Mouse (Mus musculus) G1E (cell line): Measurements from ENCODE around the gene Olfr521. TPM values are rescaled to one million over a fixed set of nuclear protein-coding genes. Genes with fewer than 3 reads are reported as not detected.
A peak's percentile ranks its signal among the peaks of the same experiment; 100 is the strongest.
"Not testable (repeated sequence)": the region's sequence is repeated elsewhere in the genome, so short reads cannot be mapped to it uniquely, and the experiment has no call there.

Source experiments
- ATAC-seq: 2 replicates; pipeline ENCODE4 v1.8.0; 2016; ENCODE audit warnings: mild to moderate bottlenecking; ENCODE audit not compliant: insufficient number of reproducible peaks, poor library complexity, low FRiP score, severe bottlenecking; ENCODE audit errors: extremely low read depth
- DNase-seq: peaks from one replicate; pipeline ENCODE4 v3.0.0; 2012; ENCODE audit warnings: low spot score
- H3K27me3 ChIP-seq: 2 replicates; pipeline ENCODE4 v1.6.1; 2012; ENCODE audit warnings: mild to moderate bottlenecking, low read length, inconsistent platforms; ENCODE audit not compliant: insufficient read depth
- H3K36me3 ChIP-seq: replicated peaks from 2 replicates; pipeline ENCODE3; 2012; ENCODE audit warnings: mild to moderate bottlenecking, inconsistent platforms
- H3K4me1 ChIP-seq: 2 replicates; pipeline ENCODE4 v1.6.1; 2012; ENCODE audit warnings: low read depth, low read length, inconsistent platforms, mixed read lengths; ENCODE audit not compliant: insufficient read depth
- H3K4me3 ChIP-seq: 2 replicates; pipeline ENCODE4 v1.5.1; 2012; ENCODE audit warnings: low read depth, mild to moderate bottlenecking, inconsistent platforms, low read length, moderate library complexity, mixed read lengths
- H3K9me3 ChIP-seq: replicated peaks from 2 replicates; pipeline ENCODE4 v1.6.1; 2012; ENCODE audit warnings: inconsistent platforms
- CTCF ChIP-seq: IDR thresholded peaks from 2 replicates; pipeline ENCODE4 v1.5.1; 2012; ENCODE audit warnings: low read depth, low read length, inconsistent platforms, mixed read lengths
- TAL1 ChIP-seq: conservative IDR thresholded peaks from 2 replicates; pipeline ENCODE4 v1.6.1; 2012; ENCODE audit warnings: low read depth, low read length, inconsistent platforms, mixed read lengths
- polyA plus RNA-seq: library from polyadenylated mRNA; stranded (reverse); fragments of >175 nt; gene quantifications from 2 replicates; pipeline ENCODE4 v1.2.3, GENCODE M21; 2012
- total RNA-seq, 2 experiments: library from RNA; stranded (forward) in 1 of 2; stranded (reverse) in 1 of 2; fragments of 200-1000 nt in 1 of 2; fragments of >200 nt in 1 of 2; fragmentation: Nextera tagmentation in 1 of 2; gene quantifications; 2 replicates each; pipeline ENCODE4 v1.2.3; 2014 to 2017

The Olfr521 gene
- total and polyA plus RNA-seq, 3 experiments = 0.05 TPM; not detected in 2

DNA sequence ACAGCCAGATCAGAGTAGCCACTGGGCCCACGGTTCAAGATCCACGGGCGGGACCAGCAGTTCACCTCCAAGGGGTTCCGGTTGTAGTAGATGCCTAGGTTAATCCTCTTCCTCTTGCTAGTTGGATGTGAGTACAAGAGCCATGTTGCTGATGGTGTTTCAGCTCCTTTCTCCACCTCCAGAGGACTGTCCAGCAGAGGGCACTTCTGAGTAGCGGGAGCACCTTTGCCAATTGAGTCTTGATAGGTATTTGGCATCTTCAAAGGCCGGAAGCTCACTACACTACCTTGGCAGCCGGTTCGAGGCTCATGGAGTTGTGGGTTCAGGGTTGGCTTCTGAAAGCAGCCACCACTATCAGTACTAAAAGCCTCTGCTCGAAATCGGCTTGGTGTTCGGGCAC lies 50.1 kb downstream of the Olfr521 start:
- H3K27me3 ChIP-seq = no peaks in the 10 kb centered on the region
- peaks cover 11% of the 10 kb centered on the region for H3K4me1 ChIP-seq
- no peak overlapping the region for H3K4me3 ChIP-seq
- DNase-seq (no peak), ATAC-seq (no peak)
- H3K9me3 ChIP-seq = no peaks in the 10 kb centered on the region
- TF ChIP-seq TAL1 = no peak
- 0 out of 2 replicates have a peak, but pooled peaks have one; percentile 8 for TF ChIP-seq CTCF
- H3K36me3 ChIP-seq = peaks cover 56% of the 10 kb centered on the region

DNA sequence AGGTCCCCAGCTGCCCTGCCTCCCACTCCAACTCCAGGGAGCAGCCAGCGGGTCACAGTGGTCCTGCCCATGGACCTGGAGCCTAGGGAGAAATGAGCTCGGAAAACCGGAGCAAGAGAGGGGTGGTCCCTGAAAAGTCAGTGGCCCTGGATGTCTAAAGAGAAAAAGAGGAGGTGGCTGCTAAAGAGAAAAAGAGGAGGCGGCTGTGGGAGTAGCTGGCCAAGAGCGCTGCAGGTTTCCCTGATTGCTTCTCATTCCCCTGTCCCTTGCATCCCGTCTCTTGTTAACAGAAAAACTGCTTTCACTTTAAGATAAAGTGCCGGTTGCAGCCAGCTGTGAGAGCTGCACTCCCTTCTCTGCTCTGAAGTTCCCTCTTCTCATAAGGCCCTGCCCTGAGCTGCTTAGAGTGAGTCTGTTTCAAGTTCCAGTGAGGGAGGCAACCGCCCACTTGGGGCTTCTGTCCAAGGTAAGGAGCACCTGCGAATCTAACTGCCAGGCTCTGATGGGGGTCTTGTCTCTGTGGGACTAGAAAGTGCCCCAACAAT lies 54.9 kb downstream of the Olfr521 start:
- ATAC-seq, H3K9me3 ChIP-seq, H3K4me3 ChIP-seq, H3K27me3 ChIP-seq, DNase-seq: not testable (repeated sequence)
- Histone ChIP-seq H3K4me1 (peaks cover 23% of the 10 kb centered on the region), H3K36me3 (peaks cover 47% of the 10 kb centered on the region)

Other genes starting within 250 kb of the Olfr521 start
- 73.5 and 108 TPM in 2 replicates for gene Arrb1, start 228.0 kb upstream of the Olfr521 start, total RNA-seq (2014; fragmentation: Nextera tagmentation)
- 73.8 and 84.8 TPM in 2 replicates for gene Arrb1, start 228.0 kb upstream of the Olfr521 start, total RNA-seq (2017)
- gene Arrb1, start 228.0 kb upstream of the Olfr521 start, polyA plus RNA-seq = 33.4 and 60.6 TPM in 2 replicates
- not detected in 2 replicates for gene Tpbgl, start 136.4 kb upstream of the Olfr521 start, total RNA-seq (2014; fragmentation: Nextera tagmentation)
- 0.05 and 0.17 TPM in 2 replicates for gene Tpbgl, start 136.4 kb upstream of the Olfr521 start, total RNA-seq (2017)
- not detected in 2 replicates for gene Tpbgl, start 136.4 kb upstream of the Olfr521 start, polyA plus RNA-seq
- gene Slco2b1, start 52.2 kb upstream of the Olfr521 start, total RNA-seq (2014; fragmentation: Nextera tagmentation) = 0.53 and 1.3 TPM in 2 replicates
- 0.81 and 1.4 TPM in 2 replicates for gene Slco2b1, start 52.2 kb upstream of the Olfr521 start, total RNA-seq (2017)
- 0.02 and 0.19 TPM in 2 replicates for gene Slco2b1, start 52.2 kb upstream of the Olfr521 start, polyA plus RNA-seq
- not detected in 2 replicates for gene Olfr520, start 33.2 kb upstream of the Olfr521 start, total RNA-seq (2014; fragmentation: Nextera tagmentation)
- 0.11 TPM in 1 of 2 replicates, not detected in the other for gene Olfr520, start 33.2 kb upstream of the Olfr521 start, total RNA-seq (2017)
- gene Olfr520, start 33.2 kb upstream of the Olfr521 start, polyA plus RNA-seq = not detected in 2 replicates
- gene Neu3, start 64.9 kb downstream of the Olfr521 start, total RNA-seq (2014; fragmentation: Nextera tagmentation) = 5.9 and 9.0 TPM in 2 replicates
- 5.9 and 7.2 TPM in 2 replicates for gene Neu3, start 64.9 kb downstream of the Olfr521 start, total RNA-seq (2017)
- gene Neu3, start 64.9 kb downstream of the Olfr521 start, polyA plus RNA-seq = 6.6 and 6.8 TPM in 2 replicates
- not detected in 2 replicates for gene Xrra1, start 95.6 kb downstream of the Olfr521 start, total RNA-seq (2014; fragmentation: Nextera tagmentation)
- 0.29 and 0.33 TPM in 2 replicates for gene Xrra1, start 95.6 kb downstream of the Olfr521 start, total RNA-seq (2017)
- 0.17 and 0.18 TPM in 2 replicates for gene Xrra1, start 95.6 kb downstream of the Olfr521 start, polyA plus RNA-seq
- 258 and 259 TPM in 2 replicates for gene Spcs2, start 100.0 kb downstream of the Olfr521 start, total RNA-seq (2014; fragmentation: Nextera tagmentation)
- gene Spcs2, start 100.0 kb downstream of the Olfr521 start, total RNA-seq (2017) = 134 and 148 TPM in 2 replicates
- 77.2 and 85.1 TPM in 2 replicates for gene Spcs2, start 100.0 kb downstream of the Olfr521 start, polyA plus RNA-seq
- 30.4 TPM in 2 replicates for gene Rnf169, start 216.9 kb downstream of the Olfr521 start, total RNA-seq (2014; fragmentation: Nextera tagmentation)
- gene Rnf169, start 216.9 kb downstream of the Olfr521 start, total RNA-seq (2017) = 13.5 and 13.8 TPM in 2 replicates
- gene Rnf169, start 216.9 kb downstream of the Olfr521 start, polyA plus RNA-seq = 4.1 and 4.8 TPM in 2 replicates
- not detected in 2 replicates for gene Chrdl2, start 242.7 kb downstream of the Olfr521 start, total RNA-seq (2014; fragmentation: Nextera tagmentation)
- 0.05 TPM in 1 of 2 replicates, not detected in the other for gene Chrdl2, start 242.7 kb downstream of the Olfr521 start, total RNA-seq (2017)
- gene Chrdl2, start 242.7 kb downstream of the Olfr521 start, polyA plus RNA-seq = not detected in 2 replicates